Mouse (Mus musculus) embryonic fibroblast, embryonic 13.5 days (primary cell): ENCODE results near the gene Sult2b1.

Experiments used
- CTCF ChIP-seq: IDR thresholded peaks from 2 replicates; pipeline ENCODE4 v1.5.1; 2011; ENCODE audit warnings: mild to moderate bottlenecking, control low read depth, low read length, moderate library complexity, borderline replicate concordance; ENCODE audit not compliant: insufficient read depth
- POLR2A ChIP-seq: IDR thresholded peaks from 2 replicates; pipeline ENCODE4 v1.6.1; 2011; ENCODE audit warnings: low read depth, mild to moderate bottlenecking, control low read depth, low read length, moderate library complexity

DNA sequence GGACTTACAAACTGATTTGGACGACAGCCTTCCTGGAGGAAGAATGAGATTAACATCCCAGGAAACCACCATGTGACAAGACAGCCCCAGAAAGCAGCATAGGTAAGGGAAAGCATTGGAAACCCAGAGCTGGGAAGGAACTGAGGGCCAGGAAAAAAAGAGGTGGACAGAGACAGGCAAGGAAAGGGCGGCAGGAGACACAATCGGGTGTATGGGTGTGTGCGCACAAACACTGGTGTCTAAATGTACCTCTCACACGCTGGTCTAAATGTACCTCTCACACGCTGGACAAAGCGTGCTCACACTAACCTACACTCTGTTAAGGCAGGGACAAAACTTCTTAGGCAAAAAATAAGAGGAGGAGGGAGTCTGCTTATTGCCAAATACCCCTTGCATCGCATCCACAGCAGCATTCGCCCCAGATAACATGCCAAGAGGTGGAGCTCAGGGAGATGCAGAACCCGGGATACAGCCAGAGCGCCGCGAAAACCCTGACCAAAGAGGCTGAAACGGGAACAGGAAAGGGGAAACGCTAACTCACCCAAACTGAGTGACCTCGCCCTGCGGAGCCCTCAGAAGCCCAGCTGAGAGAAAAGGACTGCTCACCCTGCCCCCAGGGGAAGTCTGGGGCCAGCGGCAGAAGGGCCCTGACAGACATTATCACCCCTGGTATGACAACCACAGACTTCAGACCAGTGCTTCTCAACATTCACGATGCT, 68.6 kb downstream of the Sult2b1 start:
- TF ChIP-seq POLR2A (no peak), CTCF (no peak)
